Comparison of ENCODE assay signal across 18 mouse cellular contexts in genomic region chr4:70576096-70576495, GRCm38 (mm10).
"Had no signal": no experiment of that assay in that cellular context is flagged by ENCODE, and none has a peak within 500 bp of the region (broad histone marks: within the 10 kb centered on the region; RNA-seq: fewer than 3 reads in every experiment).

No protein-coding gene starts in this region.

- H3K4me2 ChIP-seq: liver, embryonic 15.5 days; lung, embryonic 15.5 days; midbrain, embryonic 11.5 days; midbrain, embryonic 13.5 days; midbrain, embryonic 15.5 days; neural tube, embryonic 13.5 days had no signal

- H3K4me3 ChIP-seq: liver, embryonic 15.5 days; lung, embryonic 15.5 days; megakaryocyte, embryonic 14.5 days; midbrain, embryonic 13.5 days; midbrain, embryonic 15.5 days; neural tube, embryonic 13.5 days had no signal

- H3K36me3 ChIP-seq: liver, embryonic 15.5 days; lung, embryonic 15.5 days; midbrain, embryonic 13.5 days; midbrain, embryonic 15.5 days; neural tube, embryonic 13.5 days had no signal

- H3K9me3 ChIP-seq: liver, embryonic 15.5 days; lung, embryonic 15.5 days; megakaryocyte, embryonic 14.5 days; midbrain, embryonic 13.5 days; midbrain, embryonic 15.5 days; neural tube, embryonic 13.5 days had no signal

- H3K27me3 ChIP-seq: liver, embryonic 15.5 days; lung, embryonic 15.5 days; megakaryocyte, embryonic 14.5 days; midbrain, embryonic 13.5 days; midbrain, embryonic 15.5 days; neural tube, embryonic 13.5 days had no signal

- H3K4me1 ChIP-seq: liver, embryonic 15.5 days; lung, embryonic 15.5 days; megakaryocyte, embryonic 14.5 days; midbrain, embryonic 13.5 days; midbrain, embryonic 15.5 days; neural tube, embryonic 13.5 days had no signal

- DNase-seq: liver, postnatal 0 days; lung, adult 2 months; lung, postnatal 14 days; lung, postnatal 36 days; right cerebral cortex, postnatal 14 days; spleen, adult 18-20 months; thymus, adult 18-20 months; thymus, postnatal 14 days; thymus, postnatal 36 days had no signal

- H3K27ac ChIP-seq: liver, embryonic 15.5 days; lung, embryonic 15.5 days; macrophage; midbrain, embryonic 13.5 days; midbrain, embryonic 15.5 days; neural tube, embryonic 13.5 days had no signal

- H3K9ac ChIP-seq: liver, embryonic 15.5 days; liver, postnatal 0 days; lung, embryonic 15.5 days; midbrain, embryonic 13.5 days; midbrain, embryonic 15.5 days; neural tube, embryonic 13.5 days had no signal

- ATAC-seq: liver, postnatal 0 days; lung, postnatal 0 days; midbrain, embryonic 13.5 days; midbrain, embryonic 15.5 days had no signal
